Mouse (Mus musculus) right cerebral cortex, adult 2 months (tissue): ENCODE results near the gene Mcub.
A peak's percentile ranks its signal among the peaks of the same experiment; 100 is the strongest.

Experiments
- DNase-seq, 2 experiments: peaks; one replicate each; pipeline ENCODE4 v3.0.0; 2021 to 2022; ENCODE audit warnings: low spot score in 2 of 2

Gene Mcub

GRCm38 (mm10) chr3:129896591-129896990, 73.4 kb downstream of the Mcub start:
- DNase-seq: no peak

- DNase-seq: no peak
These were observed 76.9 kb downstream of the Mcub start for GRCm38 (mm10) chr3:129893143-129893542.

GRCm38 (mm10) chr3:129892003-129892402, 78.0 kb downstream of the Mcub start:
- DNase-seq: no peak

GRCm38 (mm10) chr3:129887779-129888517, 82.1 kb downstream of the Mcub start:
- DNase-seq: no peak

GRCm38 (mm10) chr3:129886430-129886829, 83.6 kb downstream of the Mcub start:
- DNase-seq: no peak

GRCm38 (mm10) chr3:129885577-129885976, 84.4 kb downstream of the Mcub start:
- DNase-seq: no peak

- DNase-seq: no peak
These were observed 88.9 kb downstream of the Mcub start for GRCm38 (mm10) chr3:129880925-129881593.

GRCm38 (mm10) chr3:129879913-129880312, 90.1 kb downstream of the Mcub start:
- DNase-seq: no peak

- no peak for DNase-seq
These were observed 90.8 kb downstream of the Mcub start for GRCm38 (mm10) chr3:129879131-129879757.

GRCm38 (mm10) chr3:129878405-129879021, 91.5 kb downstream of the Mcub start, which contains the start of gene Pla2g12a:
Gene Pla2g12a, plus strand, starts transcription at chr3:129878606.
- DNase-seq: peak; percentile 91 to 93

- DNase-seq: no peak
These were observed 92.7 kb downstream of the Mcub start for GRCm38 (mm10) chr3:129877327-129877726.
